Comparison of ENCODE assay signal across 18 mouse cellular contexts in genomic region chr6:118189764-118190163, GRCm38 (mm10). TPM values are rescaled to one million over a fixed set of nuclear protein-coding genes. Genes with fewer than 3 reads are reported as not detected.
"Had no signal": no experiment of that assay in that cellular context is flagged by ENCODE, and none has a peak within 500 bp of the region (broad histone marks: within the 10 kb centered on the region; RNA-seq: fewer than 3 reads in every experiment).

No protein-coding gene starts in this region.

- H3K4me1 ChIP-seq: liver, embryonic 15.5 days; lung, embryonic 15.5 days; midbrain, embryonic 15.5 days had no signal

- H3K36me3 ChIP-seq: liver, embryonic 13.5 days; liver, embryonic 15.5 days; lung, embryonic 15.5 days; midbrain, embryonic 10.5 days; midbrain, embryonic 12.5 days; midbrain, embryonic 15.5 days; neural tube, embryonic 12.5 days had no signal

- H3K4me3 ChIP-seq: liver, embryonic 13.5 days; liver, embryonic 15.5 days; lung, embryonic 15.5 days; midbrain, embryonic 10.5 days; midbrain, embryonic 12.5 days; midbrain, embryonic 15.5 days; neural tube, embryonic 12.5 days had no signal

- H3K4me2 ChIP-seq: liver, embryonic 13.5 days; liver, embryonic 15.5 days; lung, embryonic 15.5 days; midbrain, embryonic 12.5 days; midbrain, embryonic 15.5 days; neural tube, embryonic 12.5 days had no signal

- H3K9me3 ChIP-seq: liver, embryonic 13.5 days; liver, embryonic 15.5 days; lung, embryonic 15.5 days; midbrain, embryonic 10.5 days; midbrain, embryonic 12.5 days; midbrain, embryonic 15.5 days; neural tube, embryonic 12.5 days had no signal

- ATAC-seq: liver, postnatal 0 days; lung, postnatal 0 days; midbrain, embryonic 15.5 days had no signal

- H3K27ac ChIP-seq: liver, embryonic 13.5 days; liver, embryonic 15.5 days; lung, embryonic 15.5 days; macrophage; midbrain, embryonic 10.5 days; midbrain, embryonic 12.5 days; midbrain, embryonic 15.5 days; neural tube, embryonic 12.5 days had no signal

- DNase-seq: liver, embryonic 13.5 days; liver, postnatal 0 days; lung, adult 2 months; lung, postnatal 14 days; lung, postnatal 36 days; right cerebral cortex, postnatal 14 days; thymus, adult 18-20 months; thymus, postnatal 14 days; thymus, postnatal 36 days had no signal

- H3K9ac ChIP-seq: liver, embryonic 13.5 days; liver, embryonic 15.5 days; liver, postnatal 0 days; lung, embryonic 15.5 days; midbrain, embryonic 12.5 days; midbrain, embryonic 15.5 days; neural tube, embryonic 12.5 days had no signal

RNA-seq across cellular contexts. Expression of gene Ret, which starts 7.8 kb away (rescaled TPM):
- total RNA-seq: megakaryocyte-erythroid progenitor cell, adult 5-6 weeks had no signal
- polyA plus RNA-seq: macrophage had no signal
